Mouse (Mus musculus): ENCODE measurements around the gene Fanca. TPM values are rescaled to one million over a fixed set of nuclear protein-coding genes. Genes with fewer than 3 reads are reported as not detected.

Gene Fanca
- polyA plus RNA-seq, 1 experiment from 2014 or later = 18.7 TPM

- H3K36me3 ChIP-seq (ENCODE audit: insufficient read depth, low read length) = 0 out of 2 replicates have a peak, but pooled peaks cover 6% of the 10 kb centered on the region
- ATAC-seq (replicated peaks; ENCODE audit: low FRiP score, low read depth) (no peak), DNase-seq (ENCODE audit: low spot score) (no peak)
- no peak overlapping the region for H3K4me3 ChIP-seq (replicated peaks; ENCODE audit: low read depth, low read length)
- H3K4me1 ChIP-seq (replicated peaks; ENCODE audit: insufficient read depth, low read length) = no peaks in the 10 kb centered on the region
- H3K9ac ChIP-seq (ENCODE audit: low read depth, low read length) = no peak overlapping the region
- TF ChIP-seq CTCF (IDR thresholded peaks at IDR 0.05; ENCODE audit: low read depth) = no peak
- no peak overlapping the region for H3K27ac ChIP-seq
- H3K9me3 ChIP-seq (replicated peaks; ENCODE audit: low read length) = no peaks in the 10 kb centered on the region
- 85% methylated on average over 13 of the region's 13 CpGs for WGBS
- H3K27me3 ChIP-seq (ENCODE audit: insufficient read depth, low read length) = no peaks in the 10 kb centered on the region
- H3K4me2 ChIP-seq (ENCODE audit: low read length) = no peak overlapping the region
These were observed 37.9 kb downstream of the Fanca start for GRCm38 (mm10) chr8:123280302-123281094.

GRCm38 (mm10) chr8:123279828-123280227 is 38.5 kb downstream of the Fanca start:
- WGBS = 95% methylated on average over 4 of the region's 4 CpGs
- Histone ChIP-seq H3K27me3 (ENCODE audit: insufficient read depth, low read length) (no peaks in the 10 kb centered on the region), H3K4me3 (replicated peaks; ENCODE audit: low read depth, low read length) (no peak overlapping the region), H3K9ac (ENCODE audit: low read depth, low read length) (no peak overlapping the region), H3K9me3 (replicated peaks; ENCODE audit: low read length) (no peaks in the 10 kb centered on the region), H3K4me2 (ENCODE audit: low read length) (no peak overlapping the region), H3K36me3 (ENCODE audit: insufficient read depth, low read length) (0 out of 2 replicates have a peak, but pooled peaks cover 6% of the 10 kb centered on the region), H3K27ac (no peak overlapping the region), H3K4me1 (replicated peaks; ENCODE audit: insufficient read depth, low read length) (no peaks in the 10 kb centered on the region)
- TF ChIP-seq CTCF (IDR thresholded peaks at IDR 0.05; ENCODE audit: low read depth) = no peak
- no peak for ATAC-seq (replicated peaks; ENCODE audit: low FRiP score, low read depth)
- DNase-seq (ENCODE audit: low spot score) = no peak

GRCm38 (mm10) chr8:123278445-123278844 is 39.9 kb downstream of the Fanca start:
- Histone ChIP-seq H3K9ac (ENCODE audit: low read depth, low read length) (no peak overlapping the region), H3K36me3 (ENCODE audit: insufficient read depth, low read length) (0 out of 2 replicates have a peak, but pooled peaks cover 6% of the 10 kb centered on the region), H3K4me3 (replicated peaks; ENCODE audit: low read depth, low read length) (no peak overlapping the region), H3K27ac (no peak overlapping the region), H3K4me2 (ENCODE audit: low read length) (no peak overlapping the region), H3K4me1 (replicated peaks; ENCODE audit: insufficient read depth, low read length) (no peaks in the 10 kb centered on the region), H3K27me3 (ENCODE audit: insufficient read depth, low read length) (no peaks in the 10 kb centered on the region), H3K9me3 (replicated peaks; ENCODE audit: low read length) (no peaks in the 10 kb centered on the region)
- no peak for TF ChIP-seq CTCF (IDR thresholded peaks at IDR 0.05; ENCODE audit: low read depth)
- 77% methylated on average over 7 of the region's 7 CpGs for WGBS
- DNase-seq (ENCODE audit: low spot score) (no peak), ATAC-seq (replicated peaks; ENCODE audit: low FRiP score, low read depth) (no peak)

- Histone ChIP-seq H3K4me1 (replicated peaks; ENCODE audit: insufficient read depth, low read length) (no peaks in the 10 kb centered on the region), H3K27ac (no peak overlapping the region), H3K9me3 (replicated peaks; ENCODE audit: low read length) (no peaks in the 10 kb centered on the region), H3K36me3 (ENCODE audit: insufficient read depth, low read length) (0 out of 2 replicates have a peak, but pooled peaks cover 2% of the 10 kb centered on the region), H3K4me3 (replicated peaks; ENCODE audit: low read depth, low read length) (no peak overlapping the region), H3K9ac (ENCODE audit: low read depth, low read length) (no peak overlapping the region), H3K27me3 (ENCODE audit: insufficient read depth, low read length) (no peaks in the 10 kb centered on the region), H3K4me2 (ENCODE audit: low read length) (no peak overlapping the region)
- WGBS = 98% methylated on average over 12 of the region's 12 CpGs
- DNase-seq (ENCODE audit: low spot score) (no peak), ATAC-seq (replicated peaks; ENCODE audit: low FRiP score, low read depth) (no peak)
- no peak for TF ChIP-seq CTCF (IDR thresholded peaks at IDR 0.05; ENCODE audit: low read depth)
These were observed 43.3 kb downstream of the Fanca start for GRCm38 (mm10) chr8:123275096-123275495.

- no peak for TF ChIP-seq CTCF (IDR thresholded peaks at IDR 0.05; ENCODE audit: low read depth)
- H3K9ac ChIP-seq (ENCODE audit: low read depth, low read length) = no peak overlapping the region
- WGBS = 84% methylated on average over 5 of the region's 5 CpGs
- DNase-seq (ENCODE audit: low spot score) = no peak
- H3K4me2 ChIP-seq (ENCODE audit: low read length) = no peak overlapping the region
- no peak overlapping the region for H3K27ac ChIP-seq
- no peaks in the 10 kb centered on the region for H3K9me3 ChIP-seq (replicated peaks; ENCODE audit: low read length)
- 0 out of 2 replicates have a peak, but pooled peaks cover 2% of the 10 kb centered on the region for H3K36me3 ChIP-seq (ENCODE audit: insufficient read depth, low read length)
- H3K27me3 ChIP-seq (ENCODE audit: insufficient read depth, low read length) = no peaks in the 10 kb centered on the region
- H3K4me3 ChIP-seq (replicated peaks; ENCODE audit: low read depth, low read length) = no peak overlapping the region
- ATAC-seq (replicated peaks; ENCODE audit: low FRiP score, low read depth) = no peak
- no peaks in the 10 kb centered on the region for H3K4me1 ChIP-seq (replicated peaks; ENCODE audit: insufficient read depth, low read length)
These were observed 43.9 kb downstream of the Fanca start for GRCm38 (mm10) chr8:123274447-123274846.

GRCm38 (mm10) chr8:123271901-123272300 is 46.5 kb downstream of the Fanca start:
- DNase-seq (ENCODE audit: low spot score) (no peak), ATAC-seq (replicated peaks; ENCODE audit: low FRiP score, low read depth) (no peak)
- Histone ChIP-seq H3K4me2 (ENCODE audit: low read length) (no peak overlapping the region), H3K27me3 (ENCODE audit: insufficient read depth, low read length) (no peaks in the 10 kb centered on the region), H3K36me3 (ENCODE audit: insufficient read depth, low read length) (peaks cover 13% of the 10 kb centered on the region), H3K4me1 (replicated peaks; ENCODE audit: insufficient read depth, low read length) (no peaks in the 10 kb centered on the region), H3K4me3 (replicated peaks; ENCODE audit: low read depth, low read length) (no peak overlapping the region), H3K9ac (ENCODE audit: low read depth, low read length) (no peak overlapping the region), H3K27ac (0 out of 2 replicates have a peak overlapping the region, but pooled peaks have one; percentile 13), H3K9me3 (replicated peaks; ENCODE audit: low read length) (no peaks in the 10 kb centered on the region)
- TF ChIP-seq CTCF (IDR thresholded peaks at IDR 0.05; ENCODE audit: low read depth) = no peak
- 68% methylated on average over 4 of the region's 4 CpGs for WGBS
